Mouse (Mus musculus): ENCODE measurements around the gene Peak1. TPM values are rescaled to one million over a fixed set of nuclear protein-coding genes. Genes with fewer than 3 reads are reported as not detected.

Gene Peak1
- polyA plus RNA-seq (2017; shearing (Covaris generic)): 37.4 TPM

GRCm38 (mm10) chr9:56417948-56418737, at the start of gene Peak1, which contains the start of gene Hmg20a:
TSS of gene Peak1 (minus strand) at chr9:56418067.
TSS of gene Hmg20a (plus strand) at chr9:56418609.

DNA sequence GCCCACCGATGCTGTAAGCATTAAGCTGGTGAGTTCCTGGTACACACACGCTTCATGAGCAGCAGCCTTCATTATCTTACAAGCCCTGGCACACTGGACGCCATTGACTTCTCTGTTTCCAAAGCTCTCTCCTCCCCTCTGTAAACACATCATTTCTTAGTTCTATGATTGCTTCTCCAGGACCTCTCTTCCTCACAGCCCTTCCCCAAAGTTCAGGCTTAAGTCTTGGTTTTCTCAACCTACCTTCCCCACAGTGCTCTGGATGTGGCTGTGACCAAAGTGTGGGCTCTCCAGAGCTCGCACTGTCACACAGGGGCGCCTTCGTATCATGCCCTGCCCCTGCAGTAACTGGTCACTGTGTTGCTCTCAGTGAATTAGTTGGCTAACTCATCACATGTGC, 252.5 kb downstream of the Peak1 start, which contains the start of gene Tspan3:
TSS of gene Tspan3 (minus strand) at position 101 of the 400 bp plus-strand sequence.

Other genes starting within 250 kb of the Peak1 start
- gene Hmg20a, start 542 bp upstream of the Peak1 start, polyA plus RNA-seq (2017; shearing (Covaris generic)): 75.4 TPM

Data from CD4-positive, CD25-positive, alpha-beta regulatory T cell, adult 9 weeks (primary cell).